Mouse (Mus musculus) mouse trophoblast stem cell (cell line): ENCODE measurements around the gene Gja8.

Experiments
- in situ Hi-C, 2 experiments: fragments of 300-500 bp; cut with MseI, MboI; formaldehyde crosslinking; loops; 2 replicates in 1 of 2; 3 replicates in 1 of 2; pipeline ENCODE4 v1.15.1; 2025

Gene Gja8

DNA sequence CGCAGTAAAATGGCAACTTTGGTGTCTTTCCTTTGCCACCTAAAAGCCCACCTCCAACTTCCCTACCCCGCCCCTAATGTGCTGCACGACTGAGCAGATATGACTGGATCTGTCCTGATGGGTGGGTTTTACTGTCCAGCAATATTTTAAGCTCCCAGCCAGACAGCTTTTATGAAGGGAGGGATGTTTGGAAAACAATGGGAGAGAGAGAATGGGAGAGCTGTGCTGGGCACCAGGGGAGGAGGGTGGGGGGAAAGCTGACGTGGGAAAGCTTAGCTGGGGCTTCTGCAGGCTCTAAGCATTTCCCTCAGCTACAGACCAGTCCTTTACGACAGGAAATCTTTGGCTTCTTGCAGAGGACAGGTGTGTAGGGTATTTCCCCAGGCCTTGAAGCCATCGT is at the start of gene Gja8:
Gene Gja8, minus strand, starts transcription at position 101 of the 400 bp plus-strand sequence.
- in situ Hi-C loops, result loop anchor here in 1 of 2 experiments (25.0 kb wide), 1 partner anchor 411 kb away; no protein-coding TSS in a partner anchor

DNA sequence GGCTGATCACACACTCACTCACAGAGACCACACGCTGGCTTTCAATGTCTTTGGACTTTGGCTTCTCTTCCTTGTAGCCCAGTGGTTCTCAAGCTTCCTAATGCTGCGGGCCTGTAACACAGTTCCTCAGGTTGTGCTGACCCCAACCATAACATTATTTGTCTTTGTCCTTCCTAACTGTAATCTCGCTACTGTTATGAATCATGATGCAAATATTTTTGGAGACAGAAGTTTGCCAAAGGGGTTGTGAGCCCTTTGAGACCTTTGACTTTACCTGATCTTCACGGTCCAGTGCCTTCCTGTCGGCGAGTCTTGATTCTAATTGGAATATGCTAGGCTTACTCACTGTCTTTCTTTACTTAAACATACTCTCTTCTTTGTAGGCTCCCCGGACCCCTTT is 48.6 kb upstream of the Gja8 start:
- in situ Hi-C loops, result no loop called here

DNA sequence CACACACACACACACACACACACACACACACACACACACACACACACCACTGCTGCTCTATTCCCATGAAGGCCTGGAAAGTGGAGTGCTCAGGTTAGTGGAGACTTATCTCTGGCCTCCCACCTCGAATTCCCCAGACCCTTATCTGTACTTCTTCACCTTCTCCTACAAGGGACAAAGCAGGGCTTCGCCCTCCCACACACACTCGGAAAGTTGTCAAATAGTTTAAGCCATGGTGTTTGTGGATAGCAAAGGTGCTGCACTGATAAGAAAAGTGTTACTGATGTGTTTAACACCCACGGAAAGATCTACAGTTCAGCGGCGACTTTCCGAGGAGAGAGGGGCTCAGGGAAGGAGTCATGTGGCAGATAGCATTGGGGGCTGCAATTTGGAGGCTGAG is 45.2 kb upstream of the Gja8 start:
- in situ Hi-C loops, result no loop called here

- in situ Hi-C loops, result no loop called here
These were observed 37.5 kb upstream of the Gja8 start for GRCm38 (mm10) chr3:96963088-96964034.

DNA sequence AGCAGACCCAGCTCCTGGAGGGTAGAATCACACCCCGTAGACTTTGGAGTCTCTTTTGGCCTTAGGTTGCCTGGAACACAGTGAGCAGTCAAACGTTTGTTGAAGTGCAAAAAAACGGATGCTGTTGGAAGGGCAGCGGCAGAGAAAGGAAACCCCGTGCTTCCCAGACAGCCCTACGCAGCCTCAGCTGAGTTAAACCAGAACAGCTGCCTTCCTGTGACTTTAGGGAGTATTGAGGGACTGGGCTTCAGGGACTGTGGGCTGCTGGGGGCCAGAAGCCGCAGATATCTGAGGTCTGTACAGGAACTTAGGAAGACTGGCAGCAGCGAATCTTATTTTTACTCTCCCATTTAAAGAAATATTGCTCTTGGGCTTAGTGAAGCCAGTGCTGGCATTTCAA is 34.8 kb upstream of the Gja8 start:
- in situ Hi-C loops, result no loop called here

- in situ Hi-C loops, result no loop called here
These were observed 27.8 kb upstream of the Gja8 start for GRCm38 (mm10) chr3:96953489-96954233.

DNA sequence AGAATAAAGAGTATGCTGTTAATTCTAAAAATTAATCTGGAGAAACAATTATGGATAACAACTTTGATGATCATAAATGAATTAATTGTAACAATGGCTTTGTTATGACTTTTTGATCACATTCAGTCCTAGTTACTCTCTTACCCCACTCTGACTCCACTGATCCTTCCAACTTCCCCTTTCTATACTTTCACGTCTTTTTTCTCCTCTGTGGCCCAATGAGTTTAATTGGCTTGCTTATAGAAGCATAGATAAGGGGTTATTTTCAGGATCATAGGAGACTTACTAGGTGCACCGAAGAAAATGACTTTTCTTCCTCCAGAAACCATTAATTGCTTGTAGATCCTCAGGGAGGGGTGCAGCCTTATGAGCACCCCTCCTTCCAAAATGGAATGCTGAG is 16.9 kb upstream of the Gja8 start:
- in situ Hi-C loops, result loop anchor here (5.0 to 25.0 kb wide), 5 partner anchors 102 to 1462 kb away; no protein-coding TSS in a partner anchor

- in situ Hi-C loops, result loop anchor here (5.0 to 25.0 kb wide), 3 partner anchors 246 to 399 kb away; no protein-coding TSS in a partner anchor
These were observed 12.9 kb upstream of the Gja8 start for GRCm38 (mm10) chr3:96938738-96939137.

GRCm38 (mm10) chr3:96937606-96938005 is 11.8 kb upstream of the Gja8 start:
- in situ Hi-C loops, result loop anchor here (5.0 to 25.0 kb wide), 3 partner anchors 247 to 400 kb away; no protein-coding TSS in a partner anchor

GRCm38 (mm10) chr3:96936241-96936640 is 10.4 kb upstream of the Gja8 start:
- in situ Hi-C loops, result loop anchor here (5.0 to 25.0 kb wide), 3 partner anchors 249 to 401 kb away; no protein-coding TSS in a partner anchor

- in situ Hi-C loops, result loop anchor here (10.0 to 25.0 kb wide), 2 partner anchors 254 to 406 kb away; no protein-coding TSS in a partner anchor
These were observed 5.5 kb upstream of the Gja8 start for GRCm38 (mm10) chr3:96931261-96931681.

DNA sequence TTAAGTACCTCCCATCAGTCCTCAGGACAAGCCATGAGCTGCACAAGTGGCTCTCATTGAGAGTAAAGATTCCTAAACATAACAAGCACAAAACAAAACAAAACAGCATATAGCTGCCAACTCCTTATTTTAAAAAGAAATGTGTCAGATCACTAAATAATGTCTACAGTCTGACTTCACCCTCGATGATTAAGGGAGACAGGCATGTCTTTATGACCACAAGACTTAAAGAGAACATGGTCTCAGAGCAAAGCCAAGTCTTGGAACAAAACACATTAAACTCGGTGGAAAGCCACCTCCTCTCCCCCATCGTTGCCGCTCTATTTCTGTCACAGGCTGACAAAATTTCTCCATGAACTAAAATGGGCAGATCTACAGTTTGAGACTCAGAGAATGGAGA is 1.2 kb downstream of the Gja8 start:
- in situ Hi-C loops, result loop anchor here in 1 of 2 experiments (25.0 kb wide), 1 partner anchor 413 kb away; no protein-coding TSS in a partner anchor

DNA sequence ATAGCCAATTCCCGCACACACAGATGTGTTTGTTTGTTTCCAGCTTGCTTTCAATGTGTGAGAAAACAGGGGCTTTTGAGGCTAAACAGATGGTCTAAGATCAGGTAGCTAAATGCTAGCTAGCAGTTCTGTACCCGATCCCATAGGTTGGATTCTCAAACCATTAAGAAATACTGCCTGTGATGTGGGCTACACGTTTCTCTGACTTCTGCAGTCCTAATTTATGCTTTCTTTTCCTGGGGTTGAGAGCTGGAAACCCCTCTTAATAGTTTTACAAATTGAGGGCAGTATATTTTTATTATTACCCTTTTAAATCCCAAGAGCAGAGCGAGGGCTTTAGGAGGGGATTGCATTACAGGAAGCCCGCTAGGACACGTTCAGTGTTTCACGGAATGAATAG is 4.8 kb downstream of the Gja8 start:
- in situ Hi-C loops, result no loop called here

DNA sequence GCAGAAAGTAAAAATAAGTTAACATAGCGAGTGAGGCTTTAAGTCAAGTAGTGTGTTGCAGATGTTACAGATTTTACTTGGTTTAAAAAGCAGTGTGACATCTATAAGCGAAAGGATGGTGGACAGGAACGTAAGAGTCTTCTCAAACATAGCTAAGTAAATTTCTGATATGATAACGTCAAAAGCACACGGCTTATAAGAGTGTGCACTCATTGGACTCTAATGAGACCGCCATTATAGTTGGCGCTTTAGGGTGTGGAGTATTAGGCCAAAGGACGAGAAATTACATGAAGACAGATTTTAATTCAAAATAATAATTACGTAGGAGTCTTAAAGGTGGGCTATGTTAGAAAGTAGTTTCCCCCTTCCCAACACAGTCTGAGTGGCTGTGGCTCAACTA is 20.2 kb downstream of the Gja8 start:
- in situ Hi-C loops, result loop anchor here in 1 of 2 experiments (10.0 kb wide), 1 partner anchor 91 kb away; no protein-coding TSS in a partner anchor

- in situ Hi-C loops, result loop anchor here (5.0 to 10.0 kb wide), 2 partner anchors 90 to 93 kb away; no protein-coding TSS in a partner anchor
These were observed 20.8 kb downstream of the Gja8 start, which contains the start of gene Gpr89 for GRCm38 (mm10) chr3:96904851-96905541. Gene Gpr89, minus strand, starts transcription at chr3:96905346.

GRCm38 (mm10) chr3:96904393-96904792 is 21.4 kb downstream of the Gja8 start, which contains the start of gene Gja5:
Gene Gja5, plus strand, starts transcription at chr3:96904693.
- in situ Hi-C loops, result loop anchor here (5.0 to 10.0 kb wide), 2 partner anchors 90 to 92 kb away; no protein-coding TSS in a partner anchor

DNA sequence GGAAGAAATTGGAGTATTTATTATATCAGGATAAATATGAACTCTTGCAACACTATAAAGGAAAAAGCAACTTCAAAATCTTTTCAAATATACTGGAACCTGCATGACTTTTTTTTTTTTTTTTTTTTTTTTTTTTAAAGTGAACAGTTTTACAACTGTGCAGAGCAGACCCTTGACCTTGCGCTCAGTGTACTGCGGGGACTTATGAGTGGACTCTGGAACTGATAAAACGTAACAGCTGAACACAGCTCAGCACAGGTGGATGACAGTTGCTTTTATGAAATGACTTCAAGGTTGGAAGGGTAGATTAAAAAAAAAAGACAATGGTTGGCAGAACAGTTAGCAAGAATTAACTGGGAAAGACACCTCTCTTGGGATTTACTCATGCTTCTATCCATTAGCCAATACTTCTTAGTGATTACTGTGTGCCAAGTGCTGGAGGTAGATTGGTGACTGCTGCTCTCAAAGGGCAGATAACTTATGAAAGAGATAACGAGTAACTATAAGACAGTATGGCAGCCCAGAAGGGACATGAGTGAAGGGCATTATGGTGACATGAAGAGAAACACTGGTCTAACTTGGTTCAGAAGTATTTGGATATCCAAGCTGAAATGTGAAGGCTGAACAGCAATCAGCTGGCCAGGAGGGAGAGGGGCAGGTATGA is 23.4 kb downstream of the Gja8 start:
- in situ Hi-C loops, result loop anchor here (5.0 to 10.0 kb wide), 2 partner anchors 88 to 90 kb away; no protein-coding TSS in a partner anchor

DNA sequence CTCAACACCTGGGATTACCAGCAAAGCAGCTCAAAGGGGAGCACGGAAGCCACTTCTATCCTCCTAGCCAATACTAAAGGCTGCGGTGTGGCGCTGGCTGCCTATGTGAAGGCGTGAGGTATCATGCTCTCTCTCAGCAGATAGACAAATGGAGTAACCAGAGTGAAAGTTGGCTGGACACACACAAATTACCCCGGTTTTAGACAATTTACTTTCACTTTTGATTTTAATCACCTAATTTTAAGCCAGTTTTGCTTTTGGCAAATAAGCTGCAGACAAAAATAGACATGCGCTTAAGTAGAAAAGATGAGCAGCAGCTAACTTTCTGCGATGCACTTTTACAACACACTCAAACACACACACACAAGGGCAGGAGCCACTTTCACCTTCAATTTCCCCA is 42.1 kb downstream of the Gja8 start:
- in situ Hi-C loops, result no loop called here

DNA sequence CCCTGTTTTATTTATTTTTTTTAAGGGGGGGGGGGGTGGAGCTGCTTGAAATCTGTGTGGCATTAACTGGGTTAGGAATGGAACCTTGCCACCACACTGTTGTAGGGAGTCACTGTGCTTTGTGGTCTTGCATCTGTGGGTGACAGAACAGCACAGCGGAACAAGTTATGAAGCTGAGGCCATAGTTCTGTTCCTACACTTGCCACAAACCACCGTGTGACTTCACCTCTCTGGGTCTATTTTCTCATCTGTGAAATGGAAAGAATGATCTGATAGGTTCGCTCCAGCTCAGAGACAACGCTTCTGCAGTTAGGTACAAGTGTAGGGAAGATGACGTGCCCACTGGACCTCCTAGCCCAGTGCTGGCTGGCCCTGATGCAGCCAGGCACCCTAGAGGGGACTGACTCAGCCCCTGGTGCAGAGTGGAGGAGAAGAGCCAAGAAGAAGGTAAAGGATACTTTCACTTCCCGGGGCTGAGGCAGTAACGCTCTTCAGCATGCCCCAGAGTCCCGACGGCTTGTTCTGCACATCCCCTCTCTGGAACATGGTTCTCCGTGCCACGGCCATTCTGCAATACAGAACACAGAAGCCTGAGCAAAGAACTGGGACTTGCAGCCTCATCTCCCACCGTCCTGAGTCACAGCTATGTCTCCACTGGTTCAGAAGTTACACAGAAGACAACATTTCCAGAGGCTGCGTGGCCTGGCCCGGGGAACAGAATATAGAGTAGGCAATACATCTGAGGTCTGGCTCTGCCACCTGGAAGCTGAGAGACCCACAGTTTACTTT is 43.6 kb downstream of the Gja8 start:
- in situ Hi-C loops, result no loop called here
